Mouse (Mus musculus) duodenum, adult 2 months (tissue): ENCODE measurements around the gene Itsn1. TPM values are rescaled to one million over a fixed set of nuclear protein-coding genes. Genes with fewer than 3 reads are reported as not detected.

ENCODE experiments used
- polyA plus RNA-seq: library from polyadenylated mRNA; depleted of rRNA; stranded (reverse); fragments of >200 nt; gene quantifications from 2 replicates; pipeline ENCODE4 v1.2.3, GENCODE M21; 2012; ENCODE audit warnings: low replicate concordance; rRNA removed

Gene Itsn1
- 13.6 and 18.3 TPM in 2 replicates for polyA plus RNA-seq

GRCm38 (mm10) chr16:91729066-91729482, at the start of gene Itsn1:
TSS of gene Itsn1 (plus strand) at chr16:91729281.

GRCm38 (mm10) chr16:91688619-91689334, 40.3 kb upstream of the Itsn1 start, which contains the start of gene Donson:
TSS of gene Donson (minus strand) at chr16:91688770.

GRCm38 (mm10) chr16:91728123-91729065, 687 bp upstream of the Itsn1 start, which contains the start of gene Cryzl1:
TSS of gene Cryzl1 (minus strand) at chr16:91728975.

Other genes starting within 250 kb of the Itsn1 start
- 7.5 and 9.3 TPM in 2 replicates for gene Ifnar1, start 244.0 kb upstream of the Itsn1 start, polyA plus RNA-seq
- 67.5 and 273 TPM in 2 replicates for gene Ifngr2, start 182.2 kb upstream of the Itsn1 start, polyA plus RNA-seq
- gene Tmem50b, start 131.5 kb upstream of the Itsn1 start, polyA plus RNA-seq, result 17.5 and 18.8 TPM in 2 replicates
- gene Dnajc28, start 110.3 kb upstream of the Itsn1 start, polyA plus RNA-seq, result 0.04 TPM in 1 of 2 replicates, not detected in the other
- 9.2 and 12.8 TPM in 2 replicates for gene Gart, start 82.3 kb upstream of the Itsn1 start, polyA plus RNA-seq
- 23.0 and 36.8 TPM in 2 replicates for gene Son, start 81.8 kb upstream of the Itsn1 start, polyA plus RNA-seq
- 6.0 and 10.7 TPM in 2 replicates for gene Donson, start 40.5 kb upstream of the Itsn1 start, polyA plus RNA-seq
- 6.6 and 7.1 TPM in 2 replicates for gene Cryzl1, start 306 bp upstream of the Itsn1 start, polyA plus RNA-seq